Mouse (Mus musculus) megakaryocyte-erythroid progenitor cell, adult 5-6 weeks (primary cell): Measurements from ENCODE around the gene Crebrf. TPM values are rescaled to one million over a fixed set of nuclear protein-coding genes. Genes with fewer than 3 reads are reported as not detected.

Experiments used
- ATAC-seq: replicated peaks from 2 replicates; pipeline ENCODE4 v1.8.0; 2016; ENCODE audit warnings: mild to moderate bottlenecking, inconsistent platforms; ENCODE audit not compliant: severe bottlenecking, poor library complexity, low FRiP score, low TSS enrichment
- total RNA-seq, 2 experiments: library from RNA; stranded (forward) in 1 of 2; stranded (reverse) in 1 of 2; fragments of 200-1000, 215-1000 nt in 1 of 2; fragments of >200 nt in 1 of 2; fragmentation: Nextera tagmentation in 1 of 2; gene quantifications; 2 replicates each; pipeline ENCODE4 v1.2.3; 2014 to 2017

Gene Crebrf
- total RNA-seq, 2 experiments from 2014 or later = 12.0 to 17.9 TPM

DNA sequence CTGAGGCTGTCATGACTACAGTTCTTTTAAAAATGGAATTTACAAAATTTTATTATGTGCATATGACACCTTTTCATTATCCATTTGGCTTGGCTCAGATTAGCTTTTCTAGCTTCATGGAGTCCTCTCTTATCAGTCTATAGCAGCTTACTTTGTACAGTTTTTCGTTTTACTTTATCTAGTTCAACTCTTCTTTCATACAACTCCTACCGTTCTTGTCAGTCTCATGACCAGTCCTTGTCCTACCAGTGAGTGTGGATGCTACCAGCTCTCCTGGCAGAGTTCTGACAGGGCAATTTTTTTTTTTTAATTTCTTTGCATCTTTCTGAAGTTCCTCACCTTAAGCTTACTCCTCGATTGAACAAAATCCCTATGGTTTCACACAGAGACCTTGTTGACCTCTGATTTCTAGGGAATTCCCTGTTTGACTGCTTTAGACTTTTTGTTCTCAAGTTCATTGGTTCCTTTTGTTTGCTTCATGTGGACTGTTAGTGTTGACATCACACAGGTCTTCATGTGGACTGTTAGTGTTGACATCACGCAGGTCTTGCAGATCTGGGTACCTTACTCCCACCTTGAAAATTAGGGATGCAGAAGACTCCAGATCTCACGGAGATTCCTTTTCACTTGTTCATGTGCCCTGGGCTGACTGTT is 51.8 kb downstream of the Crebrf start:
- peak; percentile 95 for ATAC-seq

- no peak for ATAC-seq
Observed at GRCm38 (mm10) chr17:26767754-26768124, 52.3 kb downstream of the Crebrf start.

DNA sequence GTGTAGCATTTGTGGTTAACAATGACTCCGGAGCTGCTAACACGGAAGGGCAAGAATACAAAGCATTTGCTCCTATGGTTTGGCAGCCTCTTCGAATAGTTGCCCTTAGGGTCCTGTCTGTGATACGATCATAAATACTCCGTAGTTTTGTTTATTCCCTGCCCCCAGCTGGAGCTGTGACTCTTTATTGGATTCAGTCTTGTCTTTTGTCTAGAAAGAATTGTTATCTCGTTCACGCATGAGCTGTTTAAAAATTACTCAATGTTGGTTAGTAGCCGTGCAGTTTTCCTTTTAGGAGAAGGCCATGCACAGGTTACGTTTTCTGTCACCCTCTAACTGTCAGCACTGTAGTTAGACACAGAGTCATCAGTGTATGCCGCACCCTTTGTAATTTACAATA is 60.8 kb downstream of the Crebrf start:
- ATAC-seq = no peak

DNA sequence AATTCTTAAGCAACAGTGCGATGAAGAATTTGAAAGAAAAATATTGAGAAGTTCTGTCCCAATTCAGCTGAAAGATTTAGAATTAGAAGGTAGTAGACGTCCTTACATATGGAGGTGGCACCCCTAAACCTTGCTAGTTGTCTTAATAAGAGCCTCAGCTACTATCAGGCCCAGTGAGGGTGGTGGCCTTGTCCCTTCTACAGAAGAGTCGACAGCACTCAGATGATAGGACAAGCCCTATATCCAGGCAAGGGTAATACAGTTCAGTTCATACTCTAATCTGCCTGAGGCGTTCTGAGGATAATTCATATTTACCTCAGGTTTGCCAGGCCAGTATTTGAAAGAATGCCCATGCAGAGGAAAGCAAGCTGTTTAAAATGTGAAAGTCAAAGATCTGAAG is 62.6 kb downstream of the Crebrf start:
- ATAC-seq = peak; percentile 54; the same call in 1 of the 2 replicates

GRCm38 (mm10) chr17:26778430-26779100 is 63.1 kb downstream of the Crebrf start:
- ATAC-seq = no peak

- ATAC-seq = no peak
Observed at GRCm38 (mm10) chr17:26779471-26779870, 64.0 kb downstream of the Crebrf start.

- peak; percentile 51 for ATAC-seq
Observed at GRCm38 (mm10) chr17:26780750-26781571, 65.5 kb downstream of the Crebrf start, which contains the start of gene Bnip1. TSS of gene Bnip1 (plus strand) at chr17:26781066.

- peak; percentile 32; the same call in 1 of the 2 replicates for ATAC-seq
Observed at GRCm38 (mm10) chr17:26781610-26782043, 66.2 kb downstream of the Crebrf start.

DNA sequence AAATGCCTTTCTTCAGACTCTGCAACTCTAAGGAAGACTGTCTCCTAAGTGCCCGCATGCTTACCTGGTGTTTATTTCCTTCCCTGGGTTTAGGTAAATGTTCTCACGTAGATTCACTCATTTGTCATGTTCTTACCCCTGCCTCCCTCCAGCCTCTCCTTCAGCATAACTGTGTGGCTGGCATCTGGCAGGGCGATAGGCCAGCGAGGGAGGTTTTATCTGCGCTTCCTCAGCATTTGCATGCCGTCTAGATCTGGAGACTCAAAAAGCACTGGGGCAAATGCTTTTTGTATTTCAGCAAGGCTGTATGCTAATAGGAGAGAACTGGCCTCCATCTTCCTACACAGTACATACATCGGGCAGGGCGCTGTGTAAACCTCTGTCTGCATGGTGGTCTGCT is 69.1 kb downstream of the Crebrf start:
- ATAC-seq = peak; percentile 83

- ATAC-seq = no peak
Observed at GRCm38 (mm10) chr17:26786586-26786985, 71.1 kb downstream of the Crebrf start.

GRCm38 (mm10) chr17:26788986-26789385 is 73.5 kb downstream of the Crebrf start:
- ATAC-seq = no peak

- ATAC-seq = no peak
Observed at GRCm38 (mm10) chr17:26789460-26790268, 74.2 kb downstream of the Crebrf start.

DNA sequence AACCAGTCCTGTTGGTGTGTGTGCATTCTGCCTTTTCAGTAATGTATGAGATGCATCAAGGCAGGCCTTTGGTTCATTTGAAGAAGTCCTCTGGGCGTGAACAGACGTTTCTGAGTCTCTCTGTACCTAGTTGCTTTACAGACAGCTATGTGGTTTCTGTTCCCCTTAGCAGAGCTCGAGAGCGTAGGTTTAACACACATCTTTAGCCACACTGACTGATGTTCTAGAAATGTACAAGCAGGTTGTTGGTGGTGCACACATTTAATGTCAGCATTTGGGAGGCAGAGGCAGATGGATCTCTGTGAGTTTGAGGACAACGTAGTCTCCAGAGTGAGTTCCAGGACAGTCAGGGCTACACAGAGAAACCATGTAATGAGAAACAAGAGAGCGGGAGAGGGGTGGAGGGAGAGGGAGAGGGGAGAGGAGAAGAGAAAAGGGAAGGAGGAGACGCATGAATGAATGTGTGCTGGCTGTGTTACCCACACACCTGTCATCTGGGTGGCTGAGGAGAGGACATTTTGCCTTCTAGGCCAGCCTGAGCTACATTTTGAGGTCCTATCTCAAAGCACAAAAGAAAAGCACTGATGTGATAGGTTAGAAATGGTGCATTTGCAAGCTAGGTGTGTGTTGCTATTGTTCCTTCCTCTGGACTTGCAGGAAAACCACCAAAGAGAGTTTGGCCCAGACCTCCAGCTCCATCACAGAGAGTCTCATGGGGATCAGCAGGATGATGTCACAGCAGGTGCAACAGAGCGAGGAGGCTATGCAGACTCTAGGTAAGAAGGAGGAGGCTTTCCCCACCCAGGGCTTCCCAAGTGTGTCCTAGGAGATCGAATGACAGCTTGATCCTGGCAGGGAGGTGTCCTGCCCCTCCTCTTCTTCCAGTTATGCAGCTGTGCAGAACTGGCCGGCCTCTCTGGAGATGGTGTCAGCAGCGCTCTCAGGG is 75.1 kb downstream of the Crebrf start:
- ATAC-seq = no peak

GRCm38 (mm10) chr17:26791580-26791979 is 76.1 kb downstream of the Crebrf start:
- ATAC-seq = no peak

- ATAC-seq = no peak
Observed at GRCm38 (mm10) chr17:26792096-26792495, 76.6 kb downstream of the Crebrf start.

GRCm38 (mm10) chr17:26793068-26793765 is 77.8 kb downstream of the Crebrf start:
- ATAC-seq = no peak

GRCm38 (mm10) chr17:26794744-26795143 is 79.3 kb downstream of the Crebrf start:
- ATAC-seq = peak; percentile 89

DNA sequence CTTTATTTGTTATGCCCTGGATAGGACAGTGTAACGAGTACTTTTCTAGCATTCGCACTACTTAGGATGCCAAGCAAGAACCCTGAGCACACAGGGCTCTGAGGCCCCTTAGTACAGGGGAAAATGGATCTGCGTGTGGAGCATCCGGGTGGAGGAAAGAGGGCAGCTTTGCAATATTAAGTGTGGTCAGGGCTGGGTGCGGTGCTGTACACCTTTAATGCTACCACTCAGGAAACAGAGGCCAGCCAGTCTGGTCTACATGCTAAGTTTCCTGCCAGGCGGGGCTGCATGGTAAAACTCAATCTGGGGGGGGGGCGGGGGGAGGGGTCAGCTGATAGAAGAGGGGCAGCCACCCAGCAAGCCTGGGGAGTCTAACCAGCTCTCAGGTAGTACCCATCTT is 79.9 kb downstream of the Crebrf start:
- ATAC-seq = no peak
